Mouse (Mus musculus) forebrain, embryonic 12.5 days (tissue): ENCODE measurements at regions not wholly inside any gene's neighbourhood (a gene's known extent, or its start where the extent isn't known, plus 50 kb on each side); places are given as distances from the start of the nearest gene placed in this dataset.

Experiments
- ATAC-seq: fragments of 200-750 bp; cut with Nextera tagmentation; 2 replicates; pipeline ENCODE4 v1.8.0; 2017; ENCODE audit warnings: moderate TSS enrichment; ENCODE audit not compliant: low FRiP score
- H3K27ac ChIP-seq: fragments of 300-500 bp; sonication (generic); 2 replicates; pipeline ENCODE4 v1.5.1; 2016; ENCODE audit warnings: mild to moderate bottlenecking
- H3K27me3 ChIP-seq: fragments of 300-500 bp; sonication (generic); 2 replicates; pipeline ENCODE4 v1.6.1; 2016; ENCODE audit warnings: mild to moderate bottlenecking
- H3K36me3 ChIP-seq: fragments of 300-500 bp; sonication (generic); replicated peaks from 2 replicates; pipeline ENCODE4 v1.6.1; 2016; ENCODE audit warnings: mild to moderate bottlenecking
- H3K4me1 ChIP-seq: fragments of 300-500 bp; sonication (generic); 2 replicates; pipeline ENCODE4 v1.6.1; 2016
- H3K4me2 ChIP-seq: fragments of 300-500 bp; sonication (generic); 2 replicates; pipeline ENCODE4 v1.6.1; 2016; ENCODE audit warnings: mild to moderate bottlenecking, moderate library complexity
- H3K4me3 ChIP-seq: fragments of 300-500 bp; sonication (generic); replicated peaks from 2 replicates; pipeline ENCODE4 v1.5.1; 2016; ENCODE audit warnings: mild to moderate bottlenecking
- H3K9ac ChIP-seq: fragments of 300-500 bp; sonication (generic); 2 replicates; pipeline ENCODE4 v1.6.1; 2016; ENCODE audit warnings: mild to moderate bottlenecking
- H3K9me3 ChIP-seq: fragments of 300-500 bp; sonication (generic); 2 replicates; pipeline ENCODE4 v1.6.1; 2016
- WGBS: fragments of 180-500 bp; shearing (Covaris S2); methylation state at CpG from one replicate; pipeline ENCODE4 v1.1.7; 2016; 5-methylcytosine and 5-hydroxymethylcytosine counted together

DNA sequence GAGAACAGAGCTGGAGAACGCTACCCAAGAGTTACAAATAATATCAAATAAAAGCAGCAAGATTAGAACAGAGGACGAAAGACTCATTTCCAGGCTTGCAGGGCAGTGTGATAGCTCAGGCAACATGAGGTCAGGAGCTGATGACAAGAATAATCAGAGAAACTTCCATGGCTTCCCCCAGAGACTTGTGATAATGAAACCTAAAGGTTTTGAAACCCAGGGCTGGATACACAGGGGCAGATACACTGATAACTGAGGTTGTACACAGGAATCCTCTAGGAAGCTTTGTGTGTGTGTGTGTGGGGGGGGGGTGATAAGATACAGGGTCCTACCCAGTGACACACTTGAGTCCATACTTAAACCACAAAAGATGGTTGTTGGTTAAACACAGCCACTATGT lies 423.4 kb upstream of the Smim15 start:
- Histone ChIP-seq H3K27me3 (0 out of 2 replicates have a peak, but pooled peaks cover 13% of the 10 kb centered on the region), H3K36me3 (no peaks in the 10 kb centered on the region), H3K9ac (no peak overlapping the region), H3K4me3 (no peak overlapping the region), H3K9me3 (no peaks in the 10 kb centered on the region), H3K27ac (no peak overlapping the region), H3K4me1 (peaks cover 31% of the 10 kb centered on the region), H3K4me2 (no peak overlapping the region)
- no peak for ATAC-seq
- WGBS: 70% methylated on average over 2 of the region's 2 CpGs

DNA sequence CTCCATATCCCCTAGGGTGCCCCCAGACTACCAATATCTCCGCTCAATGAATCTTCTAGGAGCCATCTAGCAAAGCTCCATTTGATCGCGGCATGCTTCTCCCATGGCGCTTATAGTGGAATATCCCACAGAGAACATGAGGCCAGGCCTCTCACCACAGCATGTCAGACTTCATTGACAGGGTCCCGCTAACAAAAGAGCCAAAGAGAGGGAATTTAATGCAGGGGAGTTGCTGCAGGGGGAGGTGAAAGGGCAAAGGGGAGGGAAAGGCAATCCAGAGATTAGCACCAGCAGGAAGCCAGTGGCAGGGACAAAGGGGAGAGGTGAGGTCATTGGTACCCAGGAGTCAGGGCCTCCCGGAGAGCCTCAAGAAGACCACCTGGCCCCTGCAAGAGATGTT lies 424.0 kb upstream of the Smim15 start:
- no peak for ATAC-seq
- Histone ChIP-seq H3K4me1 (peaks cover 31% of the 10 kb centered on the region), H3K4me3 (no peak overlapping the region), H3K27me3 (0 out of 2 replicates have a peak, but pooled peaks cover 13% of the 10 kb centered on the region), H3K27ac (0 out of 2 replicates have a peak overlapping the region, but pooled peaks have one; percentile 20), H3K36me3 (no peaks in the 10 kb centered on the region), H3K9ac (no peak overlapping the region), H3K9me3 (no peaks in the 10 kb centered on the region), H3K4me2 (no peak overlapping the region)
- 9% methylated on average over 6 of the region's 6 CpGs for whole genome bisulfite sequencing

DNA sequence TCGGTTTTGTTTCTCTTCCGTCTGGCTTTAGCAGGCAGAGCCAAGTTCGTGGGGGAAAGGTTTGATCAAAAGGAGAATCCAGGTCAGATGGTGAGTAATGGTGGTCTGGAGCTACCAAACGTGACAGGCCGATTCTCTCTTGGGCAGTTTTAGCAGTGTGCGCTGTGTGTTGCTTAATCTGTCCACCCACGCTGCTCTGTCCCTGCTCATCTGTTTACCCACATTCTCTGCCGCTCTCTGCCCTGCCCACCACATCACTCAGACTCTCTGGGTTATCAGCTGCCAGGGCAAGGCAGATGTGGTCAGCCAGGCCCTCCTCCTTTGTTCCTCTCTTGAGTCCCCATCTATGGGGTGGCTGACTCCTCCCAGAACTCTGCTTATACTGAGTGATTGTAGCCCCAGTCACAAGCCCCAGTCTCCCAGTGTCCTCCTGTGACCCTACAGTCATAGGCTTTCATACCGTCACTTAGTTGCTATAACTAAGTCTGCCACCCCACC lies 424.8 kb upstream of the Smim15 start:
- peak; percentile 40 for ATAC-seq
- Histone ChIP-seq H3K27ac (no peak overlapping the region), H3K36me3 (no peaks in the 10 kb centered on the region), H3K27me3 (0 out of 2 replicates have a peak, but pooled peaks cover 13% of the 10 kb centered on the region), H3K4me3 (no peak overlapping the region), H3K4me1 (peaks cover 31% of the 10 kb centered on the region), H3K9me3 (no peaks in the 10 kb centered on the region), H3K4me2 (no peak overlapping the region), H3K9ac (no peak overlapping the region)
- 30% methylated on average over 9 of the region's 9 CpGs for WGBS

DNA sequence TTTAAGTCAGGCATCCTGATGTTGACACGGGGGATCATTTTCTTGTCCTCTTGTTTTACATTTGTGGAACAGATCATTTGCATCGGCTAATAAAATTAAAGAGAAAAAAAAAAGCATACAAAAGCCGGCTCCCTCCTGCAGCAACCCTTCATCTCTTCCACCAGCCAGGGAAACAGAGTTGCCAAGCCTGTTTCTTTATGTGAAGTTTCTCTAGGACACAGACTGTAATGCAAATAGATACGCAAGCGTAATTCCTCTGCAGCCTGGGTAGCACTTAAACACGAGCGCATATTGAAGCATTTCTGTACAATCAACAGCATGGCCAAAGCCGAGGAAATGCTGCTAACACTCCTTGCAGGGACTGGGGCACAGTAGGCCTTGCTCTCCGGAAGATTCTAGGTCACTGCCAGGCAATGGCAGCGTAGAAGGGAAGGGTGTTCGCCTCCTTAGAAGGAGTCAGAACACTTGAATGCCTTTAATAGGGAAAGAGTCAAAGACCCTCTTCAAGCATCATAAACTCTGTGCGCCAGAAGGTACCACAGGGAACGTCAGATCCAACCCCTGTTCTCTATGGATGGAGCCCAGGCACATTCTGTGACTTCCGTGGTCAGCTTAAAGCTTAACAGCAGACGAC lies 425.3 kb upstream of the Smim15 start:
- Histone ChIP-seq H3K27ac (0 out of 2 replicates have a peak overlapping the region, but pooled peaks have one; percentile 2), H3K4me2 (no peak overlapping the region), H3K4me3 (no peak overlapping the region), H3K9ac (no peak overlapping the region), H3K9me3 (no peaks in the 10 kb centered on the region), H3K27me3 (0 out of 2 replicates have a peak, but pooled peaks cover 13% of the 10 kb centered on the region), H3K36me3 (no peaks in the 10 kb centered on the region), H3K4me1 (peaks cover 31% of the 10 kb centered on the region)
- 28% methylated on average over 15 of the region's 15 CpGs for WGBS
- ATAC-seq: no peak

DNA sequence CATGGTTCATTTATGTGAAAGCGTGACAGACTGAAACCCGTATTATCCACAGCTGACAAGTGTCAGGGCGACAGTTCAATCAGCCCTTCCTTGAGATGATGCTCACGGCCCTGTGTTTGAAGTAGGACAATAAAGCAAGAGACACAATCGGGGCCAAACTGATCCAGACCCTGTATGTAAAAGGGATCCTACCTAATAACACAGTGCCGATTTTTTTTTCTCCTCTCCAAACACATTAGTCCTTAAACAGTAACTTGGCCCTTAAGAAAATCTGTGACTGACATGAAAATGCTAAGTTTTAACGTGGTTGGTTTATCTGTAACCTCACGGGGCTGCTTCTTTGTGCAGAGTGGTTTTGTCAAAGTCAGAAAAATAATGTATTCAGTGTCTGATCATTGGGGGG lies 425.9 kb upstream of the Smim15 start:
- no peak overlapping the region for H3K9ac ChIP-seq
- peaks cover 31% of the 10 kb centered on the region for H3K4me1 ChIP-seq
- WGBS: 14% methylated on average over 8 of the region's 8 CpGs
- no peaks in the 10 kb centered on the region for H3K36me3 ChIP-seq
- H3K27me3 ChIP-seq: 0 out of 2 replicates have a peak, but pooled peaks cover 13% of the 10 kb centered on the region
- H3K27ac ChIP-seq: 0 out of 2 replicates have a peak overlapping the region, but pooled peaks have one; percentile 2
- H3K4me3 ChIP-seq: no peak overlapping the region
- peak overlapping the region; percentile 2; the same call in 1 of the 2 replicates for H3K4me2 ChIP-seq
- ATAC-seq: 0 out of 2 replicates have a peak, but pooled peaks have one; percentile 44
- H3K9me3 ChIP-seq: no peaks in the 10 kb centered on the region

DNA sequence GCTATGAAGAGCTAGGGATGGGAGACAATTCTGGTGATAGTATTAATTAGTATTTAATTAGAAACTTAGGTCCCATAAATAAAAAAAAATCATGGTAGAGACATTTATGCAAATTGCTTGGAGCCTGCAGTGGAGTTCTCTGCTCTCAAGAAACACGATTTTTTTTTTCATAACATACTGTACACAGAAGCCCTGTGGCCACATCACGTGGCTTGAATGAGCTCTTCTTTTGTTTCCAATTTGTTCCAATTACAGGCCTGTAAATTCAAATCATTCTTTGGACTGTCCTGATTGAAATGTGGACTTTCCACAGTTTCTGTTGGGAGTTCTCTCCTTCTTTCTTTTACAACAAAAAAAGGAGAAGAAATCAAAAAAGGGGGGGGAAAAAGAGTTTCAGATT lies 426.7 kb upstream of the Smim15 start:
- Histone ChIP-seq H3K27me3 (0 out of 2 replicates have a peak, but pooled peaks cover 11% of the 10 kb centered on the region), H3K36me3 (no peaks in the 10 kb centered on the region), H3K4me2 (no peak overlapping the region), H3K4me3 (no peak overlapping the region), H3K9me3 (no peaks in the 10 kb centered on the region), H3K9ac (no peak overlapping the region), H3K4me1 (peaks cover 31% of the 10 kb centered on the region), H3K27ac (no peak overlapping the region)
- WGBS: 28% methylated on average over 2 of the region's 2 CpGs
- peak; percentile 71; the same call in 1 of the 2 replicates for ATAC-seq

DNA sequence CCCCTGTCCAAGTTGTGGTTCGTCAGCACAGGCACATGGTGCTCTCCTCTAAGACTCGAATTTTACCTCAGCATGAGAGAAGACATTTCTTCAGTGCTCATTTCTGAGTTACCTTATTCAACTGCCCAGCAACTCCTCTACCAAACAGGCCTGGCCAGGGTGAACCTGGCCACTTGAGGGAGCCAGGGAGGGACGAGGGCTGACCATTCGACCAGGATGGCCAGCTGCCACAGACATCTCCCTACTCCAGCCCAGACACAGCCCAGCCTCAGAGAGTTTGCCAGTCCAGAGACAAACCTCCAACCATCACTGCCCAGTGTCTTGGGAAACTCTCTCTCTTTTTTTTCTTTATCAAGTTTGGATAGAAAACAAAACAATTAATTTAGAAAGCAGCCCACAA lies 427.5 kb upstream of the Smim15 start:
- WGBS: 79% methylated on average over 4 of the region's 4 CpGs
- Histone ChIP-seq H3K36me3 (no peaks in the 10 kb centered on the region), H3K9ac (no peak overlapping the region), H3K27ac (no peak overlapping the region), H3K4me2 (no peak overlapping the region), H3K4me1 (peaks cover 31% of the 10 kb centered on the region), H3K4me3 (no peak overlapping the region), H3K27me3 (0 out of 2 replicates have a peak, but pooled peaks cover 3% of the 10 kb centered on the region), H3K9me3 (no peaks in the 10 kb centered on the region)
- ATAC-seq: no peak

DNA sequence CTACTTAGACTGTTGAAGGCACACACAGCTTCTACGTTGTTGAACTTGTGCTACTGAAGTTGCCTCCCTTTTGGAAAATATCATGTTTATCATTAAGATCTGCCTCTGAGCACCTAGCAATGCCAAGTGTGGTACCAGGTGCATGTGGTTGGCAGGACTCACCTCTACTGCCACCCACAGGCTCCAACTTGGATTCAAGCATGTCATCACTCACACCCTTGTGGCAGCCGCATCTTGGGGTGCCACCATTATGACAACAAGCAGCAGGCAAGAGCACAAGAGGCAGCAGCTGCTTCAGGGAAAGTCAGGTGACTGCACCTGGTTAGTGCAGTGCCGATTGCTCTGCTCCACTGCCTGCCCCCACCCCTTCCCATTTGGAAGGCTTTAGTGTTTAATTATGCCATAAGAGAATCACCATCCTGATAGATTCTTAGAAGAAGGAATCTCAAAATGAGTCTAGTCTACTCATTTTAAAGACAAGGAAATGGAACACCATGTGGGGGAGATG lies 435.2 kb upstream of the Smim15 start:
- no peaks in the 10 kb centered on the region for H3K27me3 ChIP-seq
- ATAC-seq: no peak
- H3K36me3 ChIP-seq: no peaks in the 10 kb centered on the region
- H3K9me3 ChIP-seq: 0 out of 2 replicates have a peak, but pooled peaks cover 3% of the 10 kb centered on the region
- H3K4me1 ChIP-seq: no peaks in the 10 kb centered on the region
- no peak overlapping the region for H3K4me2 ChIP-seq
- H3K9ac ChIP-seq: no peak overlapping the region
- no peak overlapping the region for H3K27ac ChIP-seq
- H3K4me3 ChIP-seq: no peak overlapping the region
- WGBS: 81% methylated on average over 3 of the region's 3 CpGs

DNA sequence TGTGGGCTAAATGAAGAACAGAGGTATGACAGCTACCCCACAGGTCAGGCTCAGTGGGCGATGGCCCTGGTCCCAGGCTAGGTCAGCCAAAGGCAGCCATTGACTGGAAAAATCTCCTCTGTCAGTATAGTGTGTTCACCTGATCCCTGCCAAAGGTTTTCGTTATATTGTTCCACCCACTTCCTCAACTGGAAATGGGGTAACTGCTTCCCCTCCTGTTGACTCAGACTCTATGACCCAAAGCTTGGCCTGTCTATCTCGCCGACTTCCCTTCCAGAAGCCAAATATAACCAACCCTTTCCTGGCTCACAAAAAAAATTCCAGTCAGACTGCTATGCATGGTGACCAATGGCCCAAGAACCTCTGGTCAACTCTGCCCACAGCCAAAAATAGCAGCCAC lies 437.0 kb upstream of the Smim15 start:
- Histone ChIP-seq H3K27ac (no peak overlapping the region), H3K27me3 (no peaks in the 10 kb centered on the region), H3K4me2 (no peak overlapping the region), H3K4me1 (no peaks in the 10 kb centered on the region), H3K4me3 (no peak overlapping the region), H3K36me3 (no peaks in the 10 kb centered on the region), H3K9me3 (0 out of 2 replicates have a peak, but pooled peaks cover 9% of the 10 kb centered on the region), H3K9ac (no peak overlapping the region)
- no peak for ATAC-seq
- 94% methylated on average over 4 of the region's 4 CpGs for WGBS

DNA sequence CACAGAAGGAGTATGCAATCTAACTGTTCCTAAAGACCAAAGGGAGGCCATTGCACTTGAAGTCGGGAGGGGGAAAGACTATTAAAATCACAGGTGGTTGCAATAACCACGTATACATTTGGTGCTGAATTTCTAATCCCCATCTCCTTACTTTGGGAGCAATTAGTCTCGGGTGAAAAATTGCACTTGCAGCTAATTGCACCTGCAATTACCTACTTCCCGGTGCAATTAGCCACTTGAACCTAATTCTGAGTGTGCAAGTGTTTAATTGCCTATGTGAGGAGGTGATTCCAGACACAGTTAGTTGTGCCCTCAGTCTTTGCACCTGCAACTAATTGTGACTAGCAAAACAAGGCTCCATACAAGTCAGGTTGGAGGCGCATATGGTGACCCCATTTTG lies 442.1 kb upstream of the Smim15 start:
- Histone ChIP-seq H3K9me3 (0 out of 2 replicates have a peak, but pooled peaks cover 9% of the 10 kb centered on the region), H3K4me2 (no peak overlapping the region), H3K27ac (no peak overlapping the region), H3K36me3 (no peaks in the 10 kb centered on the region), H3K27me3 (0 out of 2 replicates have a peak, but pooled peaks cover 3% of the 10 kb centered on the region), H3K9ac (no peak overlapping the region), H3K4me1 (peaks cover 24% of the 10 kb centered on the region), H3K4me3 (no peak overlapping the region)
- WGBS: 46% methylated on average over 5 of the region's 5 CpGs
- peak; percentile 39; the same call in 1 of the 2 replicates for ATAC-seq

DNA sequence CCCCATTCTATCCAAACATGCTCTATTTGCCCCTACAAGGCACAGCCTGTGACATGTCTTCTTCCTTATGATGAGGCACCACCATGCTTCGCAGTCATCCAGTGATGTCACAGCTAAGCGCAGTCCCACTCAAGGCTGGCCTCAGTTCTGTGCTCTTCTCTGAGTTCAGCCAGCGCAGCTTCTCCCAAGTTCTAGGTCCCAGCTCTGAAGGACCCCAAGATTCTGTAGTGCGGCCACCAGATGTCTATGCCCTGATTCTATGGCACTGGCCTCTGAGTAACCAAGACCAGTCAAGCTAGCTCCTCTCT lies 443.2 kb upstream of the Smim15 start:
- Histone ChIP-seq H3K9me3 (0 out of 2 replicates have a peak, but pooled peaks cover 9% of the 10 kb centered on the region), H3K36me3 (no peaks in the 10 kb centered on the region), H3K4me2 (peak overlapping the region; percentile 32), H3K27ac (peak overlapping the region; percentile 20; the same call in 1 of the 2 replicates), H3K4me1 (peaks cover 24% of the 10 kb centered on the region), H3K4me3 (no peak overlapping the region), H3K9ac (no peak overlapping the region), H3K27me3 (0 out of 2 replicates have a peak, but pooled peaks cover 3% of the 10 kb centered on the region)
- WGBS: 91% methylated on average over 4 of the region's 4 CpGs
- peak; percentile 28; the same call in 1 of the 2 replicates for ATAC-seq

DNA sequence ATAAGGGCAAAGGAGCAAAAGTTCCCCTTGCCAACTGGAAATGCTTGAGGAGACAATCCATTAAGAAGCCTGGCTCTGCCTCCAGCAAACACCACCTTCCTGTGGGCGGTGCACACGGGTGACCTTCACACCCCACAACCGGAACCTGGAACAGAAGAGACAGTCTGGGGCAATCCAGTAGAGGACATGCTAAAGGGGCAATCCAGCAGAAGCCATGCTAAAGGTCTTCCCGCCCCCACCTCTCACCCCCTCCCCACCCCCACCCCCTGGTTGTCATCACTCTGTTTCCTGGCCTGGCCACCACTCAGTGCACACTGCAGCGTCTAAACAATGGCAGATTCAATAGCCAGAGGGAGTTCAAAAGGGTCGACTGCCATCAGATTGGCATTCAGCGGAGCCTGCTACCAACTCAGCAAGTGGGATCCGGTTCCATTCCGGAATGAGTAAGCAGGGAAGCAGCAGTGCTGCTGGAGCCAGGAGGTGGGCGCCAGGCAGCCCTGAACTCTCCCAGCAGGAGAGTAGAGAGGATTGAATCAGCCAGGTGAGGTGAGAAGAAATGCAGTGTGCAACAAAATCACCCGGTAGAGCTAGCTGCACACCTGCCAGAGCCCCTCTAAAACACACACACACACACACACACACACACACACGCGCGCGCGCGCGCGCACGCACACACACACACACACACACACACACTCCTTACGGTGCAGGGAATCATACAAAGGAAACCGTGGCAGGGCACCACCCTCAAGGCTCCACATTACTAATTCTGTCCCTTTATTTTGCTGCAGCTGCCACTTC lies 443.7 kb upstream of the Smim15 start:
- ATAC-seq: peak; percentile 63
- 0 out of 2 replicates have a peak overlapping the region, but pooled peaks have one; percentile 5 for H3K4me3 ChIP-seq
- 31% methylated on average over 22 of the region's 22 CpGs for WGBS
- peaks cover 24% of the 10 kb centered on the region for H3K4me1 ChIP-seq
- 0 out of 2 replicates have a peak, but pooled peaks cover 9% of the 10 kb centered on the region for H3K9me3 ChIP-seq
- peak overlapping the region; percentile 32 for H3K4me2 ChIP-seq
- peak overlapping the region; percentile 38; the same call in 1 of the 2 replicates for H3K9ac ChIP-seq
- 0 out of 2 replicates have a peak, but pooled peaks cover 3% of the 10 kb centered on the region for H3K27me3 ChIP-seq
- H3K27ac ChIP-seq: 0 out of 2 replicates have a peak overlapping the region, but pooled peaks have one; percentile 20
- H3K36me3 ChIP-seq: no peaks in the 10 kb centered on the region
